14 mouse cellular contexts compared by ENCODE assay signal in the genomic region with DNA sequence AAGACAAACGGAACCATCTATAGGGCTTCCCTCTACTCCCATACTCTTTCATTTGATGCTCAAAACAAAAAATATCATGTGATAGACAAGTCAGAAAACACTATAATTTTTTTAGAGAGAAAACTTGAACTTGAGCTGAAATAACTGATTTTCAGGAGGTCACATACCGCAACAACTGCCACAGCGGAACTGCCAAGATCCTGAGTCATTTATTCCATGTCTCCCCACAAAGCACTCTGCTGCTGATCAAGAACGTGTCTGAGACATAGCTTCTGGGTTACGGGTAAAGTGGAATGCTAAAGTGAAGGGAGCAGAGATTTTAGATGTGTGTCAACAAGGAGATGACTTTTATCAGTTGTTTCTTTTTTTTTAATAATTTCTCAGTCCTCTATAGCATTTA.
A peak's percentile ranks its signal among the peaks of the same experiment; 100 is the strongest.
DNase-seq lines count a peak whose midpoint lies in the region; ATAC-seq and TF ChIP-seq lines count a peak whose summit lies in the region.
"Had no signal": no experiment of that assay in that cellular context is flagged by ENCODE, and none has a peak within 500 bp of the region (broad histone marks: within the 10 kb centered on the region; RNA-seq: fewer than 3 reads in every experiment).

No protein-coding gene starts in this region.

- no peaks in the 10 kb centered on the region for H3K27me3 ChIP-seq in heart, embryonic 16.5 days (ENCODE audit: control insufficient read depth, insufficient read depth, low read length)
- H3K27me3 ChIP-seq in kidney, embryonic 15.5 days, result no peaks in the 10 kb centered on the region
- H3K27me3 ChIP-seq: forebrain, embryonic 12.5 days had no signal

- peaks cover 2% of the 10 kb centered on the region; the same call in 1 of the 2 replicates for H3K4me1 ChIP-seq in embryonic fibroblast, embryonic 13.5 days (ENCODE audit: control insufficient read depth, insufficient read depth, low read length)
- H3K4me1 ChIP-seq in heart, embryonic 16.5 days (ENCODE audit: control insufficient read depth, insufficient read depth, low read length), result no peaks in the 10 kb centered on the region
- H3K4me1 ChIP-seq in kidney, embryonic 15.5 days, result no peaks in the 10 kb centered on the region
- H3K4me1 ChIP-seq: forebrain, embryonic 12.5 days had no signal

- H3K4me2 ChIP-seq in heart, embryonic 16.5 days (ENCODE audit: low read depth, low read length), result no peak overlapping the region
- no peak overlapping the region for H3K4me2 ChIP-seq in kidney, embryonic 15.5 days
- H3K4me2 ChIP-seq: forebrain, embryonic 12.5 days had no signal

- WGBS in heart, embryonic 16.5 days, result 56% methylated on average over 5 of the region's 5 CpGs
- WGBS in kidney, embryonic 15.5 days, result 83% methylated on average over 5 of the region's 5 CpGs

- intact Hi-C loops in gastrocnemius, adult 2 months (cut with DNase I), result loop anchor here (5.0 kb wide), 3 partner anchors 124 to 879 kb away; a partner anchor contains a TSS
- intact Hi-C loops in gastrocnemius, postnatal 14 days (cut with DNase I; ENCODE audit: low total_unique reads), result loop anchor here (5.0 to 10.0 kb wide), 2 partner anchors 194 to 881 kb away; no protein-coding TSS in a partner anchor

- peak overlapping the region; percentile 83 for H3K27ac ChIP-seq in gastrocnemius, adult 2 months
- peak overlapping the region; percentile 100 for H3K27ac ChIP-seq in embryonic fibroblast, embryonic 13.5 days (ENCODE audit: insufficient read depth, low read length)
- 0 out of 2 replicates have a peak overlapping the region, but pooled peaks have one; percentile 2 for H3K27ac ChIP-seq in heart, embryonic 16.5 days (ENCODE audit: low read length)
- no peak overlapping the region for H3K27ac ChIP-seq in kidney, embryonic 15.5 days
- H3K27ac ChIP-seq: forebrain, embryonic 12.5 days; layer of hippocampus, adult 2 months; liver, embryonic 14.5 days; stomach, postnatal 0 days had no signal

- TF ChIP-seq CTCF in gastrocnemius, adult 2 months (IDR thresholded peaks at IDR 0.05), result no peak
- TF ChIP-seq CTCF in embryonic fibroblast, embryonic 13.5 days (IDR thresholded peaks at IDR 0.05; ENCODE audit: borderline replicate concordance, insufficient read depth, low read length), result no peak

- peak; percentile 39 for DNase-seq in gastrocnemius, adult 2 months
- DNase-seq in gastrocnemius, postnatal 14 days, result no peak
- peak; percentile 32 for DNase-seq in lung, postnatal 36 days
- DNase-seq in frontal cortex, postnatal 14 days (ENCODE audit: low spot score in 2 of 2), result no peak
- DNase-seq in cerebellum, adult 18-20 months, result no peak
- DNase-seq: adrenal gland, adult 8-10 months; cerebellum, adult 11-12 months had no signal

- H3K36me3 ChIP-seq in heart, embryonic 16.5 days (ENCODE audit: control insufficient read depth, insufficient read depth), result no peaks in the 10 kb centered on the region
- H3K36me3 ChIP-seq in kidney, embryonic 15.5 days, result no peaks in the 10 kb centered on the region
- H3K36me3 ChIP-seq: forebrain, embryonic 12.5 days had no signal

- no peak overlapping the region for H3K9ac ChIP-seq in heart, embryonic 16.5 days (ENCODE audit: low read length)
- H3K9ac ChIP-seq in kidney, embryonic 15.5 days, result no peak overlapping the region
- H3K9ac ChIP-seq: forebrain, embryonic 12.5 days; liver, embryonic 14.5 days had no signal

- TF ChIP-seq POLR2A in embryonic fibroblast, embryonic 13.5 days (IDR thresholded peaks at IDR 0.05; ENCODE audit: low read depth, low read length), result 0 out of 2 replicates have a peak, but pooled peaks have one; percentile 13

- no peaks in the 10 kb centered on the region for H3K9me3 ChIP-seq in heart, embryonic 16.5 days (replicated peaks; ENCODE audit: control insufficient read depth, low read length)
- no peaks in the 10 kb centered on the region for H3K9me3 ChIP-seq in kidney, embryonic 15.5 days (replicated peaks)
- H3K9me3 ChIP-seq: forebrain, embryonic 12.5 days had no signal

- no peak for ATAC-seq in heart, embryonic 16.5 days (replicated peaks; ENCODE audit: extremely low read depth, insufficient read depth, low FRiP score)
- ATAC-seq in kidney, embryonic 15.5 days (replicated peaks; ENCODE audit: low FRiP score), result no peak

- H3K4me3 ChIP-seq in gastrocnemius, adult 2 months, result no peak overlapping the region
- no peak overlapping the region for H3K4me3 ChIP-seq in embryonic fibroblast, embryonic 13.5 days (ENCODE audit: insufficient read depth, low read length)
- no peak overlapping the region for H3K4me3 ChIP-seq in heart, embryonic 16.5 days (ENCODE audit: low read length)
- no peak overlapping the region for H3K4me3 ChIP-seq in kidney, embryonic 15.5 days (replicated peaks)
- H3K4me3 ChIP-seq: forebrain, embryonic 12.5 days; layer of hippocampus, adult 2 months had no signal

Comparison
In these comparisons a context has a peak if more than half of its experiments do, and no peak if none do; other contexts are left out.
1. DNase-seq: peak in gastrocnemius, adult 2 months (single experiment) and lung, postnatal 36 days (single experiment); none in gastrocnemius, postnatal 14 days (single experiment), frontal cortex, postnatal 14 days (0 of 2) and cerebellum, adult 18-20 months (0 of 2).